Mouse (Mus musculus) brown adipose tissue, adult 24 weeks (tissue): Measurements from ENCODE around the gene Usp17ld. TPM values are rescaled to one million over a fixed set of nuclear protein-coding genes. Genes with fewer than 3 reads are reported as not detected.
"Not testable (repeated sequence)": the region's sequence is repeated elsewhere in the genome, so short reads cannot be mapped to it uniquely, and the experiment has no call there.

ENCODE experiments used
- H3K27ac ChIP-seq: fragments of 200-500 bp; replicated peaks from 2 replicates; pipeline ENCODE4 v1.5.1; 2012; ENCODE audit warnings: low read depth, mild to moderate bottlenecking, low read length
- H3K4me1 ChIP-seq: fragments of 200-500 bp; 2 replicates; pipeline ENCODE4 v1.6.1; 2012; ENCODE audit warnings: low read length, mixed read lengths; ENCODE audit not compliant: control insufficient read depth, insufficient read depth, insufficient read length
- H3K4me3 ChIP-seq: fragments of 200-500 bp; 2 replicates; pipeline ENCODE4 v1.5.1; 2012; ENCODE audit warnings: low read depth, mild to moderate bottlenecking, low read length, moderate library complexity; ENCODE audit not compliant: insufficient read depth
- polyA plus RNA-seq: library from polyadenylated mRNA; stranded (reverse); fragments of >200 nt; gene quantifications from 2 replicates; pipeline ENCODE4 v1.2.4, GENCODE M21; 2012; ENCODE audit not compliant: missing spikeins, insufficient read depth, insufficient read length

Usp17ld gene
- polyA plus RNA-seq: not detected in 2 replicates

- H3K27ac ChIP-seq, H3K4me1 ChIP-seq, H3K4me3 ChIP-seq: not testable (repeated sequence)
Measured at GRCm38 (mm10) chr7:103252405-103252804, at the start of gene Usp17ld. Gene Usp17ld (minus strand): TSS chr7:103252505.

- no peak within 1 kb of the TSS for H3K27ac ChIP-seq
Measured at GRCm38 (mm10) chr7:103216696-103217095, 35.6 kb downstream of the Usp17ld start, which contains the start of gene Olfr594. Gene Olfr594 (plus strand): TSS chr7:103216996.

GRCm38 (mm10) chr7:103212050-103212449, 40.3 kb downstream of the Usp17ld start:
- H3K4me3 ChIP-seq: not testable (repeated sequence)

More at GRCm38 (mm10) chr7:103216696-103217095, 35.6 kb downstream of the Usp17ld start, which contains the start of gene Olfr594:
- Histone ChIP-seq H3K4me3 (no peak within 1 kb of the TSS), H3K4me1 (no peaks in the 10 kb centered on the region)

GRCm38 (mm10) chr7:103211562-103211961, 40.7 kb downstream of the Usp17ld start, which contains the start of gene Olfr593:
Gene Olfr593 (plus strand): TSS chr7:103211862.
- H3K4me3 ChIP-seq: no peak within 1 kb of the TSS
- no peak within 1 kb of the TSS for H3K27ac ChIP-seq
- no peaks in the 10 kb centered on the region for H3K4me1 ChIP-seq

More at GRCm38 (mm10) chr7:103212050-103212449, 40.3 kb downstream of the Usp17ld start:
- H3K27ac ChIP-seq, H3K4me1 ChIP-seq: not testable (repeated sequence)

Other genes with a start within 250 kb of the Usp17ld start
- gene Olfr582, start 214.5 kb downstream of the Usp17ld start, polyA plus RNA-seq: not detected in 2 replicates
- gene Olfr583, start 201.2 kb downstream of the Usp17ld start, polyA plus RNA-seq: not detected in 2 replicates
- gene Olfr584, start 170.6 kb downstream of the Usp17ld start, polyA plus RNA-seq: not detected in 2 replicates
- not detected in 2 replicates for gene Olfr585, start 154.8 kb downstream of the Usp17ld start, polyA plus RNA-seq
- not detected in 2 replicates for gene Olfr586, start 126.9 kb downstream of the Usp17ld start, polyA plus RNA-seq
- not detected in 2 replicates for gene Olfr588-ps1, start 111.6 kb downstream of the Usp17ld start, polyA plus RNA-seq
- not detected in 2 replicates for gene Olfr589, start 96.1 kb downstream of the Usp17ld start, polyA plus RNA-seq
- gene Olfr591, start 74.2 kb downstream of the Usp17ld start, polyA plus RNA-seq: not detected in 2 replicates
- not detected in 2 replicates for gene Olfr592, start 67.7 kb downstream of the Usp17ld start, polyA plus RNA-seq
- gene Olfr593, start 40.6 kb downstream of the Usp17ld start, polyA plus RNA-seq: not detected in 2 replicates
- gene Olfr594, start 35.5 kb downstream of the Usp17ld start, polyA plus RNA-seq: not detected in 2 replicates
- gene Olfr596, start 53.1 kb upstream of the Usp17ld start, polyA plus RNA-seq: not detected in 2 replicates
- not detected in 2 replicates for gene Olfr597, start 63.8 kb upstream of the Usp17ld start, polyA plus RNA-seq
- not detected in 2 replicates for gene Olfr598, start 71.1 kb upstream of the Usp17ld start, polyA plus RNA-seq
- not detected in 2 replicates for gene Olfr599, start 83.4 kb upstream of the Usp17ld start, polyA plus RNA-seq
- not detected in 2 replicates for gene Olfr600, start 97.2 kb upstream of the Usp17ld start, polyA plus RNA-seq
- gene Olfr601, start 110.2 kb upstream of the Usp17ld start, polyA plus RNA-seq: not detected in 2 replicates
- gene Olfr603, start 133.7 kb upstream of the Usp17ld start, polyA plus RNA-seq: not detected in 2 replicates
- not detected in 2 replicates for gene Usp17lc, start 162.6 kb upstream of the Usp17ld start, polyA plus RNA-seq
- gene Olfr605, start 192.9 kb upstream of the Usp17ld start, polyA plus RNA-seq: not detected in 2 replicates
- gene Olfr606, start 196.5 kb upstream of the Usp17ld start, polyA plus RNA-seq: not detected in 2 replicates
- gene Olfr607, start 211.6 kb upstream of the Usp17ld start, polyA plus RNA-seq: not detected in 2 replicates
- not detected in 2 replicates for gene Olfr608, start 217.4 kb upstream of the Usp17ld start, polyA plus RNA-seq
- gene Olfr609, start 245.6 kb upstream of the Usp17ld start, polyA plus RNA-seq: not detected in 2 replicates